Mouse (Mus musculus) liver, embryonic 14.5 days (tissue): Measurements from ENCODE around the gene Hyou1.

Source experiments
- CTCF ChIP-seq: IDR thresholded peaks from 2 replicates; pipeline ENCODE4 v1.5.1; 2016; ENCODE audit warnings: antibody characterized with exemption, low read depth, control low read depth
- EP300 ChIP-seq: IDR thresholded peaks from 2 replicates; pipeline ENCODE4 v1.6.1; 2016; ENCODE audit warnings: antibody characterized with exemption, low read depth

GRCm38 (mm10) chr9:44387221-44387620 is 7.9 kb downstream of the Hyou1 start:
- TF ChIP-seq CTCF (no peak), EP300 (no peak)
